Mouse (Mus musculus) heart, adult 18-20 months (tissue): Measurements from ENCODE around the gene Gse1. TPM values are rescaled to one million over a fixed set of nuclear protein-coding genes. Genes with fewer than 3 reads are reported as not detected.

Source experiments
- DNase-seq, 2 experiments: peaks; one replicate each; pipeline ENCODE4 v3.0.0; 2021 to 2022; ENCODE audit warnings: mixed read lengths in 1 of 2
- microRNA-seq, 2 experiments: library from miRNA; unstranded; fragments of <30 nt; microRNA quantifications; one replicate each; pipeline ENCODE4 v1.2.0; 2022
- total RNA-seq, 2 experiments: library from RNA; stranded (reverse); gene quantifications; 2 replicates each; pipeline ENCODE4 v1.2.3; 2021

Gene Gse1
- total RNA-seq, 2 experiments from 2014 or later = 15.5 to 16.0 TPM

DNA sequence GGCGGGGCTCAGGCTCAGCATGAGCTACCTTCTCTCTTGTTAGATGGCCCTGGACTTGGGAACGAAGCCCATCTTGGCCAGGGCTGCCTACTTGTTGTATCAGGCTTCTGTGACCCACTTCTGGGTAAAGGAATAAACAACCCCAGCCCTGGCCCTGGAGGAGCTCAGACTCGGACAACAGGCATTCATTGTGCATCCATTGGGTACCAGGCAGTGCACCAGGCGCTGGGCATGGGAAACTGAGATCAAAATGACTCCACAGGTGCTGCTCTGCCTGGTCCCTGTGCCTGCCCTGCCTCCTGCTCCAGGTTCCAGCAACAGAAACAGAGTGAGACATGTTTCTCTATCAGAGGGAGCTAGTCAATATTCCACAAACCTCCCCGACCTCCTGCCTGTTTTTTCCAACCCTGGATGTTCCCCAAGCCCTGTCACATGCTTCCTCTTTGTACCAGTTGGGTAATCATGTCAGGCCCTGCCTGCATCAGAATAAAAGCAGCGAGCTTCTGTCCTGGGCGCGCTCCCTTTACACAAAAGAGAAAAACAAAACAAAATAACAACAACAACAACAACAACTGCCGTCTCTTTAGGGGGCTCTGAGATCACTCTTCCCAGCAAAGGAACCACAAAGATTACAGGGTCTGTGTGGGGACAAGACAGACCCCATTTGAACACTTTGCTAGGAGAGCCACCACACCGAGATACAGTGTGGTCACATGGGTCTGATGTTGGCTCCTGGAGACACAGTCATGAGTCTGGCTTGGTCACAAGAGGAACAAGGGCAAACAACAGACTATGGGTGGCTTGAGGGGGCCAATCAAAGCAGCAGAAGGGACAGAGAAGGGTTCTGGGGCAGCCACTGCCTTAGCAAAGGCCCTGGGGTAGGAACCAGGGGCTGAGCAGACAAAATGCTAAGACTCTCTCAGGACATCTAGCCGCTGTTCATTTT, 391.3 kb downstream of the Gse1 start:
- DNase-seq = peak; percentile 74 to 80

GRCm38 (mm10) chr8:120620441-120620840, 392.2 kb downstream of the Gse1 start:
- no peak for DNase-seq

DNA sequence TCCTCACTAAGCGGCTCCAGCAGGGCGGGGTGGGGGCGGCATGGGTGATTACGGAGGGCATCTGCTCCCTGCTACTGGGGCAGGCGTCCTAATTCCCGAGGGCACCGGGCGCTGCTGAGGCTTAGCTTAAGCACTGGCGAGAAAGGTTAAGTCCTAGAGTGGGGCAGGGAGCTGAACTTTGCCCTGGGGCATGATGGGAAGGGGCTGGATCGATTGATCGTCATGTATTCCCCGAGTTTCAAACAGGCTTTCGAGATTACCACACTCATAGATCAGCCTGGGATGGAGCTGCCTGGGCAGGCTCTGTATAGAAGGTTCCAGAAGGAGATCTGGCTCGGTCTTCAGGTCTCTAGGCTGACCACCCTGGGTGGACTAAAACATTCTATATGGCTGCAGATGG, 393.9 kb downstream of the Gse1 start:
- no peak for DNase-seq

- no peak for DNase-seq
Observed at GRCm38 (mm10) chr8:120623608-120624007, 395.4 kb downstream of the Gse1 start.

GRCm38 (mm10) chr8:120626461-120626860, 398.2 kb downstream of the Gse1 start:
- DNase-seq = no peak

DNA sequence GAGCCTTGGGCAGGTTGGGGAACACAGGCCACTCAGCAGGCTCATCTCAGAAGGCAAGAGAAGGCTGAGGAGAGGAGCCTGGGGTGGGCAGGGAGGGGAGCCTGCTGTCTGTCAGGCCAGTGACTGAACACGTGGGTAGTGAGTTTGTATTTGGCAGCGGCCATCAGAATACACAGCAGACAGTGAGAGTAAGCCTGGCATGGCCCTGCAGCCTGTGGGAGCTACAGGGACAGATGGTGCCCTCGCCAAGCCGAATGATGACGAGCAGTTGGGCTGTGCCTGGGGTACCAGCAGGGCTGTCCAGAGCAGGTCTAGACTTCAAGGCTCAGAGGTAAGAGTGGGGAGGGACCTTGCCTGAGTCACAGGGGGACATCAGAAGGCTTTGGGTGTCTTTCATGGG, 399.0 kb downstream of the Gse1 start:
- DNase-seq = no peak

DNA sequence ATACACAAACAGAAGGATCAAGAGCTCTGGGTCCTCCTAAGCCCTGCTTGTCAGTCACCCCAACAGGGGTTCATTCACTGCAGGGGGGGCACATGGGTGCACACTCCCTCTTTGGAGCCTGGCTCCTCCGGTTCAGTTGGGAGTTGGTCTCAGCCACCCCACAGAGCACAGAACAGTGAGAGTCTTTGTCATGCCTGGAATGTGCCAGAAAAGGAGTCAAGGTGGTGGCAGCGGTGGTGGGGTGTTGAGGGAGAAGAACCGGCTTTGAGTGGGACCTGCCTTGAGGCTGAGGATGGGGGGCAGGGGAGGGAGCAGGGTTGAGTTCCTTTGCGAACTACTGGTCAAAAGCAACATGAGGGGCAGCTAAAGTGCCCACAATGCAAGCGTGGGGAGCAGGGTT, 401.8 kb downstream of the Gse1 start:
- no peak for DNase-seq

- no peak for DNase-seq
Observed at GRCm38 (mm10) chr8:120630848-120631247, 402.6 kb downstream of the Gse1 start.

Small RNA genes lying within 50 kb of the gene (microRNA-seq; reads per million reads assigned to microRNA genes)
- 0 reads per million in 2 experiments for gene Gm22715
- gene Mir7687 = 1.9 to 5.1 reads per million in 2 experiments

Other genes with a start within 250 kb of the Gse1 start
- 10 to 100 TPM; 25.1 to 27.1 TPM for gene Crispld2, start 236.0 kb upstream of the Gse1 start, total RNA-seq
- gene Zdhhc7, start 127.0 kb upstream of the Gse1 start, total RNA-seq = 10 to 100 TPM; 36.6 to 38.6 TPM
- gene 6430548M08Rik, start 114.3 kb upstream of the Gse1 start, total RNA-seq = 10 to 100 TPM; 15.1 to 19.3 TPM
- gene Fam92b, start 51.0 kb upstream of the Gse1 start, total RNA-seq = under 1 TPM in 1 of 2 experiments, not detected in 1; 0.31 TPM